Mouse (Mus musculus): ENCODE results near the gene Cd300ld.
"Not testable (repeated sequence)": the region's sequence is repeated elsewhere in the genome, so short reads cannot be mapped to it uniquely, and the experiment has no call there.

The Cd300ld gene

GRCm38 (mm10) chr11:114989793-114990192 is at the start of gene Cd300ld:
Cd300ld (minus strand) TSS chr11:114989922.
- DNase-seq (ENCODE audit: low read depth, low spot score): no peak

- not testable (repeated sequence) for DNase-seq (ENCODE audit: low read depth, low spot score)
These were observed 47.9 kb upstream of the Cd300ld start, which contains the start of gene Cd300ld5 for GRCm38 (mm10) chr11:115037669-115038068. Cd300ld5 (minus strand) TSS chr11:115037769.

GRCm38 (mm10) chr11:115026912-115027311 is 37.2 kb upstream of the Cd300ld start, which contains the start of gene Cd300ld4:
Cd300ld4 (minus strand) TSS chr11:115027012.
- not testable (repeated sequence) for DNase-seq (ENCODE audit: low read depth, low spot score)

- not testable (repeated sequence) for DNase-seq (ENCODE audit: low read depth, low spot score)
These were observed 26.4 kb upstream of the Cd300ld start, which contains the start of gene Cd300ld2 for GRCm38 (mm10) chr11:115016093-115016492. Cd300ld2 (minus strand) TSS chr11:115016193.

DNA sequence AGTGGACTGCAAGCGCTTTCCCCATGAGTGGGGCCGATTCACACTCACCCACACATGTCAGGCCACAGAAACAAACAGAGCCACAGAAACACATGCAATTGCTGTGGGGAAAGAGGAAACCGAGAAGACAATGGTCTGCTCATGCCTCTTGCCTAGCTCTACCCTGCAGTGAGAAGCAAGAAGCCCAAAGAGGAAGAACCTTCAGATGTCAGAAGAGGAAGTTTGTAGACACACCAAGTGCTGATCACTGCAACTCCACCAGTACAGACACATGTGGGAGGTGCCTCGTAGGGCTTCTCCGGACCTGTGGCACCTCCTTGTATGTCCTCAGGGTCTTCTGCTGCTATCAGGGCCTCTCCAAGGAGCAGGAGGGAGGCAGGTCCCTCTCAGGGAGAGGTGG is 14.3 kb upstream of the Cd300ld start:
- DNase-seq (ENCODE audit: low read depth, low spot score): no peak

DNA sequence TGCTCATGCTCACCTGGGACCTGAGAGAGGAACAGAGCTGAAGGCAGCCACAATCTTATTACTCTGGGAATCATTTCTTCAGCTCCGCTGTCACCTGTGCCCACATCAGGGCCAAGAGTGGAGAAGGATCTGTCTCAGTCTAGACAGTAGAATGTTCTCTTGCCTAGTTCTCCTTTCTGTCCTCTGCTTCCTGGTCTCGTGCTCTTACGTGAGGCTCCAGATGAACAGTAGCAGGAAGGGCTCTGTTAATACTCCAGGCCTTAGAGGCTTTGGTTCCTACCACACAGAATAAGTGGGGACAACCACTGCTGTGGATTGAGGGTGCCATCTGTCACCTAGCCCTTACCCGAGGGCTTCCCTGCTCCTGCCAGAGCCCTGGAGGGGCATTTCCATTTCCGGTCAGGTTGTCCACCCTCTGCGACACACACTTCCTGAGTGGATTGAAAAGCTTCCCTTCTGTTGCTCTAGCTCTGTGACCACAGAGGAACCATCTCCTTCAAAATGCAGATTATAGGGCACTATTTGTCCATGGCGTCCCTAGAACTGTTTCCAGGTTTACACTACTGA is 11.8 kb upstream of the Cd300ld start, which contains the start of gene Cd300c2:
Gene Cd300c2, minus strand, starts transcription at position 407 of the 567 bp plus-strand sequence.
- DNase-seq (ENCODE audit: low read depth, low spot score): no peak

DNA sequence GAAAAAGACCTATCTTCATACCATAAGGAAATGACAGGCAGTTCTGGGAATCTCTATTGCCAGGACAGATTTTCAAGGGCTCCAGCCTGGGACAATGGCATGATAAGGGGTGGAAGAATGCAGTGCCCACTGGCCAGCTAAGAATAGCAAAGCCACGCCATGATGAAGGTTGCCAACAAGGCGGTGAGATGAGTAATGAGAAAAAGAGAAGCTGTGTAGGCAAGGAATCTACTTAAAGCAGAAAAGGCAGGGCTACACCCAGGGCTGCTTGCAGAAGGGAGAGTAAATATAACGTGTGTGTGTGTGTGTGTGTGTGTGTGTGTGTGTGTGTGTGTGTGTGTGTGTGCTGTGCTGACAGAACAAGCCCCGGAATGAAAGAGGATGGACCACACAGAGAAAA is 7.9 kb downstream of the Cd300ld start:
- DNase-seq (ENCODE audit: low read depth, low spot score): no peak

DNA sequence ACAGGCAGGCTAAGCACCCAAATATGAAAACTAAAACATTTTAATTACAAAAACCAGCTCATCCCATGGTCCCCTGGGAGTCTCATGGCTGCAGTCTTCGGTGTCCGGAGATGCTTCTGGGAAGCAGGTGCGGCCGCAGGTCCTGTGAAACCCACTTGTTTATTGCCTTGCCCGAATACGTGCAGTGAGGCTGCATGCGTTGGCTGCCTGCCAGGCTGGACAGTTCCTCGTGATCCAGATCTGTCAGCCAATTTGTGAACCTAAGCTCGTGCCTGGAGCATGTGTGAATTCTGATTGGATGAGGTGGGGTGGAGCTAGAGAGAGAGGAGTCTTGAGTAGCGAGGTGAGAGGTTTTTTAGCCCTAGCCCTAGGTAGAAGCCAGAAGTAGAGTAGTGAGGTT is 17.0 kb downstream of the Cd300ld start:
- no peak for DNase-seq (ENCODE audit: low read depth, low spot score)

GRCm38 (mm10) chr11:114968752-114969207 is 20.9 kb downstream of the Cd300ld start, which contains the start of gene Cd300c:
Cd300c (minus strand) TSS chr11:114969157.
- no peak for DNase-seq (ENCODE audit: low read depth, low spot score)

GRCm38 (mm10) chr11:114965182-114965828 is 24.4 kb downstream of the Cd300ld start:
- no peak for DNase-seq (ENCODE audit: low read depth, low spot score)

DNA sequence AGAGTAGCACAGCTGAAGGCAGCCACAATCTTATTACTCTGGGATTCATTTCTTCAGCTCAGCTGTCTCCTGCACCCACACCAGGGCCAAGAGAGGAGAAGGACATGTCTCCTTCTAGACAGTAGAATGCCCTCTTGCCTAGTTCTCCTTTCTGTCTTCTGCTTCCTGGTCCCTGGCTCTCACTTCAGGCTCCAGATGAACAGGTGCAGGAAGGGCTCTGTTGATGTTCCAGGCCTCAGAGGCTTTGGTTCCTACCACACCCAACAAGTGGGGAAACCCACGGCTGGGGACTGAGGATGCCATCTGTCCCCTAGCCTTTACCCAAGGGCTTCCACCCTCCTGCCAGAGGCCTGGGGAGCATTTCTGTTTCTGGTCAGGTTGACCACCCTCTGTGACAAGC is 29.4 kb downstream of the Cd300ld start:
- DNase-seq (ENCODE audit: low read depth, low spot score): no peak

DNA sequence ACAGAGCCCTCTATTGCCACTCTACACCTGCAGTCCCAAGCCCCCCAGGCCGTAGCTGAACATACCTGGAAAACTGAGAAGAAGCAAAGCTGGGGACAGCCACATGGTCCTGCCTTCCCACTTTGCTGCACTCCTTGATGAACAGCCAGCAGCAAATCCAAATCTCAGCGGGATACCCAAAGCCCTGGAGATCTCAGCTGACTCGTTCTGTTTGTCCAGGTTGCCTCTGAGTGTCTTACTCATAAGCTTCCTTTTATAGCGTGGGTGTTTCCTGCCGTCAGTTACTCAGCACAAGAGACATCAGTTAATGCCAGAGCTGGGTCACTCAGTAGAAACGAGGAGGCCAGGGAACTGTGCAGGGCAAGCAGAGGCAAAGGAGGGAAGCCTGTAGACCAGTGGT is 55.6 kb downstream of the Cd300ld start, which contains the start of gene Cd300lb:
Gene Cd300lb, minus strand, starts transcription at position 243 of the 400 bp plus-strand sequence.
- no peak for DNase-seq (ENCODE audit: low read depth, low spot score)

GRCm38 (mm10) chr11:114933591-114933990 is 56.1 kb downstream of the Cd300ld start:
- DNase-seq (ENCODE audit: low read depth, low spot score): no peak

All from forelimb bud, embryonic 11.5 days (tissue).